Mouse (Mus musculus) telencephalon, adult 2 months (tissue): ENCODE data around the gene Mmp24.
"Not testable (repeated sequence)": the region's sequence is repeated elsewhere in the genome, so short reads cannot be mapped to it uniquely, and the experiment has no call there.

Experiments used
- DNase-seq: peaks from one replicate; pipeline ENCODE4 v3.0.0-alpha.2; 2011; ENCODE audit warnings: low read depth, low spot score

The Mmp24 gene

GRCm38 (mm10) chr2:155774927-155775684, at the start of gene Mmp24:
Gene Mmp24 (plus strand): TSS chr2:155775342.
- DNase-seq, result no peak

- no peak for DNase-seq
Observed at GRCm38 (mm10) chr2:155726302-155726701, 48.8 kb upstream of the Mmp24 start.

- no peak for DNase-seq
Observed at GRCm38 (mm10) chr2:155727764-155728395, 47.3 kb upstream of the Mmp24 start.

GRCm38 (mm10) chr2:155728742-155729141, 46.4 kb upstream of the Mmp24 start:
- DNase-seq, result no peak

GRCm38 (mm10) chr2:155729158-155729645, 45.9 kb upstream of the Mmp24 start, which contains the start of gene Edem2:
Gene Edem2 (minus strand): TSS chr2:155729475.
- peak; percentile 92 for DNase-seq

GRCm38 (mm10) chr2:155735080-155735479, 40.1 kb upstream of the Mmp24 start:
- DNase-seq, result no peak

GRCm38 (mm10) chr2:155735766-155736165, 39.4 kb upstream of the Mmp24 start, which contains the start of gene Gm17581:
Gene Gm17581 (minus strand): TSS chr2:155735866.
- DNase-seq, result not testable (repeated sequence)

- no peak for DNase-seq
Observed at GRCm38 (mm10) chr2:155736936-155737335, 38.2 kb upstream of the Mmp24 start.

- DNase-seq, result no peak
Observed at GRCm38 (mm10) chr2:155737803-155738202, 37.3 kb upstream of the Mmp24 start.

- DNase-seq, result no peak
Observed at GRCm38 (mm10) chr2:155742211-155742610, 32.9 kb upstream of the Mmp24 start.

- no peak for DNase-seq
Observed at GRCm38 (mm10) chr2:155742931-155743337, 32.2 kb upstream of the Mmp24 start.

- no peak for DNase-seq
Observed at GRCm38 (mm10) chr2:155743351-155743750, 31.8 kb upstream of the Mmp24 start.

GRCm38 (mm10) chr2:155745487-155745886, 29.7 kb upstream of the Mmp24 start:
- peak; percentile 11 for DNase-seq

- DNase-seq, result no peak
Observed at GRCm38 (mm10) chr2:155749394-155749793, 25.7 kb upstream of the Mmp24 start.

- no peak for DNase-seq
Observed at GRCm38 (mm10) chr2:155751014-155751786, 23.9 kb upstream of the Mmp24 start, which contains the start of gene Procr. Gene Procr (plus strand): TSS chr2:155751117.

- no peak for DNase-seq
Observed at GRCm38 (mm10) chr2:155755746-155756145, 19.4 kb upstream of the Mmp24 start.

GRCm38 (mm10) chr2:155756855-155757566, 18.1 kb upstream of the Mmp24 start:
- DNase-seq, result no peak

- no peak for DNase-seq
Observed at GRCm38 (mm10) chr2:155764679-155765418, 10.3 kb upstream of the Mmp24 start.

GRCm38 (mm10) chr2:155773664-155774063, 1.5 kb upstream of the Mmp24 start:
- DNase-seq, result no peak

GRCm38 (mm10) chr2:155774261-155774926, 748 bp upstream of the Mmp24 start:
- DNase-seq, result no peak
